Mouse (Mus musculus) kidney, adult 2 months (tissue): ENCODE measurements at regions not wholly inside any gene's neighbourhood (a gene's known extent, or its start where the extent isn't known, plus 50 kb on each side); places are given as distances from the start of the nearest gene placed in this dataset.

Experiments used
- CTCF ChIP-seq: fragments of 200-500 bp; conservative IDR thresholded peaks from 2 replicates; pipeline ENCODE4 v1.5.1; 2011; ENCODE audit warnings: low read depth, mild to moderate bottlenecking, control low read depth, low read length, moderate library complexity, mixed read lengths; ENCODE audit not compliant: insufficient read depth, insufficient read length
- POLR2A ChIP-seq: fragments of 200-500 bp; IDR thresholded peaks from one replicate; pipeline ENCODE4 v1.6.1; 2011; ENCODE audit warnings: low read depth, low read length, control low read depth

- TF ChIP-seq POLR2A: no peak
- no peak for TF ChIP-seq CTCF
These were observed 93.2 kb upstream of the 1700056E22Rik start for GRCm38 (mm10) chr1:184127321-184127720.
